Mouse (Mus musculus) ES-E14 (cell line): ENCODE measurements around the gene Slc6a5. TPM values are rescaled to one million over a fixed set of nuclear protein-coding genes. Genes with fewer than 3 reads are reported as not detected.

ENCODE experiments used
- DNase-seq: peaks from one replicate; pipeline ENCODE4 v3.0.0-alpha.2; 2013; ENCODE audit warnings: low read depth, low spot score
- H3K27ac ChIP-seq: 2 replicates; pipeline ENCODE4 v1.5.1; 2012; ENCODE audit warnings: low read depth, mild to moderate bottlenecking, low read length, moderate library complexity, mixed read lengths; ENCODE audit not compliant: poor library complexity, insufficient read depth, severe bottlenecking
- H3K36me3 ChIP-seq: 2 replicates; pipeline ENCODE4 v1.6.1; 2012; ENCODE audit warnings: mild to moderate bottlenecking, low read length, moderate library complexity, mixed read lengths; ENCODE audit not compliant: control insufficient read depth, poor library complexity, insufficient read depth, severe bottlenecking
- H3K4me1 ChIP-seq, 2 experiments: fragments of 150-350 bp in 1 of 2; sonication (generic) in 1 of 2; 2 replicates each; pipeline ENCODE4 v1.6.1; 2012; ENCODE audit warnings: low read length in 2 of 2, mild to moderate bottlenecking in 1 of 2, mixed read lengths in 1 of 2; ENCODE audit not compliant: control insufficient read depth in 2 of 2, insufficient read depth in 2 of 2, poor library complexity in 1 of 2
- H3K4me3 ChIP-seq, 2 experiments: fragments of 150-350 bp in 1 of 2; sonication (generic) in 1 of 2; 2 replicates each; pipeline ENCODE4 v1.5.1; 2012; ENCODE audit warnings: low read length in 2 of 2, low read depth in 1 of 2, mild to moderate bottlenecking in 1 of 2, mixed read lengths in 1 of 2; ENCODE audit not compliant: insufficient read depth in 1 of 2, poor library complexity in 1 of 2, severe bottlenecking in 1 of 2
- H3K9ac ChIP-seq: 2 replicates; pipeline ENCODE4 v1.6.1; 2012; ENCODE audit warnings: low read depth, mild to moderate bottlenecking, low read length, mixed read lengths; ENCODE audit not compliant: poor library complexity, insufficient read depth, severe bottlenecking
- H3K9me3 ChIP-seq: fragments of 150-350 bp; sonication (generic); 2 replicates; pipeline ENCODE4 v1.6.1; 2012; ENCODE audit warnings: low read depth, mild to moderate bottlenecking, low read length; ENCODE audit not compliant: control insufficient read depth, insufficient read depth
- CHD2 ChIP-seq: IDR thresholded peaks from 2 replicates; pipeline ENCODE4 v1.6.1; 2014; ENCODE audit warnings: mild to moderate bottlenecking, low read depth, low read length, inconsistent platforms
- HCFC1 ChIP-seq: IDR thresholded peaks from 2 replicates; pipeline ENCODE4 v1.6.1; 2012; ENCODE audit warnings: low read length, inconsistent platforms, borderline replicate concordance; ENCODE audit not compliant: insufficient read depth
- MAFK ChIP-seq: IDR thresholded peaks from 2 replicates; pipeline ENCODE4 v1.6.1; 2014; ENCODE audit warnings: mild to moderate bottlenecking, low read depth, low read length, inconsistent platforms; ENCODE audit not compliant: insufficient read depth
- ZC3H11A ChIP-seq: IDR thresholded peaks from 2 replicates; pipeline ENCODE4 v1.6.1; 2012; ENCODE audit warnings: low read depth, mild to moderate bottlenecking, inconsistent platforms, low read length, borderline replicate concordance
- ZNF384 ChIP-seq: IDR thresholded peaks from 2 replicates; pipeline ENCODE4 v1.6.1; 2012; ENCODE audit warnings: low read depth, low read length, inconsistent platforms
- in situ Hi-C, 2 experiments: fragments of 600-800 bp; cut with MboI; formaldehyde crosslinking; loops; one replicate each; pipeline ENCODE4 v1.15.1; 2025; ENCODE audit warnings: low sequenced_read_pairs in 2 of 2, inconsistent platforms in 1 of 2; ENCODE audit not compliant: unreplicated experiment in 2 of 2
- total RNA-seq: library from RNA; depleted of rRNA; stranded (reverse); fragments of 300-350 nt; gene quantifications from 2 replicates; pipeline ENCODE4 v1.2.3, GENCODE M21; 2012

Slc6a5 gene
- total RNA-seq, 1 experiment: 0.36 TPM

DNA sequence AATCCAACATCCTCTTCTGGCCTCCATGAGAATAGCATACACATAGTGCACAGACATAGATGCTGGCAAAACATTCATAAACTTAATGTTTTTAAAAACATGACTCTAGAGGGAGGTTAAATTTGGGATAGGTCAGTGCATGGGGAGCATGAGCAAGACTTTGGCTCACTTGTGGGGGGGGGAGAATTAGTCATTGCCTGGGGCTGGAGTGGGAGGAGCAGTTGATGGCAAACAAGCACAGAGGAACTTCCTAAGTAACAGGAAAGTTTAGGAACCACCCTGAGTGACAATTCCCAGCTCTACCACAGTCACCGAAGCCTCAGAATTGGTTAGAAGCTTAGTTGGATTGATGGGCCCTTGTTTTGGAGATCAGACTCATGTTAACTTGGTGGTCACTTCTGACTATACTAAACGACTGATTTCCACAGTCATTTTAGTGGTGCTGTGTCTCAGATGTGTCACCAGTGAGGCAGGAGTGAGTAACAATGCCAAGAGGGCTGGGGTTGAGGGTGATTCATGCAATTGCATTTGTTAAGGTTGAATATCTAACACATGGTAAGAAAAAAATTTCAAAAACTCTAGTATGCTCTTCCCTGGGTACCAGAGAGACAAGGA lies 22.1 kb upstream of the Slc6a5 start:
- no peak for TF ChIP-seq ZNF384
- TF ChIP-seq CHD2: no peak
- no peak for TF ChIP-seq HCFC1
- TF ChIP-seq MAFK: no peak
- no peak for TF ChIP-seq ZC3H11A
- Histone ChIP-seq H3K9ac (no peak overlapping the region), H3K9me3 (no peaks in the 10 kb centered on the region), H3K4me1 (no peaks in the 10 kb centered on the region), H3K27ac (no peak overlapping the region), H3K4me3 (no peak overlapping the region), H3K36me3 (no peaks in the 10 kb centered on the region)
- DNase-seq: no peak
- in situ Hi-C loops: no loop called here

DNA sequence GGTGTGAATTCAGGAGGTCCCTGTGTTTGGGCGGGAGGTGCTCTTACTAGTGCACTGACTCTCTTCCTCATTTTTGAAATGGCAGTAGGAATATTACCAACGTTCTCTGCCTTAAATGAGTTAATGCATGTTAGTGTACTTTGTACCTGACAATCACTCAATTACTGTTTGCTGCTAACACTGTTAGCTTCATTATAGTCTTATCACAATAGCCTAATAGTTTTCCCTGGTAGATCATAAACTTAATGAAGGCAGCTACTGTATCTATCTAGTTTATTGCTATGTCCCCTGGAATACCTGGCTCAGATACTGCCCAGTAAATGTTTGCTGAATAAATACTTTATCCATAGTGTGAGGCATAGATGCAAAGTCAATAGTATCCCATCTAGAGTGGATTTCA lies 15.2 kb upstream of the Slc6a5 start:
- Histone ChIP-seq H3K4me1 (no peaks in the 10 kb centered on the region), H3K9ac (no peak overlapping the region), H3K36me3 (no peaks in the 10 kb centered on the region), H3K27ac (no peak overlapping the region), H3K9me3 (no peaks in the 10 kb centered on the region), H3K4me3 (no peak overlapping the region)
- no peak for DNase-seq
- TF ChIP-seq HCFC1: no peak
- TF ChIP-seq MAFK: no peak
- no peak for TF ChIP-seq ZC3H11A
- no peak for TF ChIP-seq ZNF384
- no peak for TF ChIP-seq CHD2
- in situ Hi-C loops: no loop called here

DNA sequence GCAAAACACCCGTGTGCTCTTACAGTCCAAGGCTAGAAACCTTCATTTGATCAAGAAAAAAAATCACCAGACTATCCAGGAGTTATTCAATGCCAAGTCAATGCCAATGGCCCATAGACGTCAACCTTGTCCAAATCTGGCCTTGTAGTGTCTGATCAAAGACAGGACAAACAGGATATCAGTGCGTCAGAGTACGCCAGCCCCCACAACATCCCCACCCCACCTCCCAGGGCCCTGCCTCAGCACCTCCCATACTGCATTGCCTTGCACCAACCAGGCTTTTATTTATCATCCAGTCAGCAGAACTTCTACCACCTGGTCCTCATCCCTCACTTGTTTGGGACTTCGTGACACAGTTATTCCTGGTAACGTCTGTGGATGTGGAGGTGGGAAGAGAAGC lies 14.7 kb upstream of the Slc6a5 start:
- no peaks in the 10 kb centered on the region for H3K36me3 ChIP-seq
- TF ChIP-seq CHD2: no peak
- TF ChIP-seq ZNF384: no peak
- TF ChIP-seq MAFK: no peak
- TF ChIP-seq HCFC1: no peak
- TF ChIP-seq ZC3H11A: no peak
- no peak overlapping the region for H3K27ac ChIP-seq
- DNase-seq: no peak
- H3K9me3 ChIP-seq: no peaks in the 10 kb centered on the region
- no peak overlapping the region for H3K9ac ChIP-seq
- in situ Hi-C loops: no loop called here
- H3K4me1 ChIP-seq: no peaks in the 10 kb centered on the region
- no peak overlapping the region for H3K4me3 ChIP-seq

DNA sequence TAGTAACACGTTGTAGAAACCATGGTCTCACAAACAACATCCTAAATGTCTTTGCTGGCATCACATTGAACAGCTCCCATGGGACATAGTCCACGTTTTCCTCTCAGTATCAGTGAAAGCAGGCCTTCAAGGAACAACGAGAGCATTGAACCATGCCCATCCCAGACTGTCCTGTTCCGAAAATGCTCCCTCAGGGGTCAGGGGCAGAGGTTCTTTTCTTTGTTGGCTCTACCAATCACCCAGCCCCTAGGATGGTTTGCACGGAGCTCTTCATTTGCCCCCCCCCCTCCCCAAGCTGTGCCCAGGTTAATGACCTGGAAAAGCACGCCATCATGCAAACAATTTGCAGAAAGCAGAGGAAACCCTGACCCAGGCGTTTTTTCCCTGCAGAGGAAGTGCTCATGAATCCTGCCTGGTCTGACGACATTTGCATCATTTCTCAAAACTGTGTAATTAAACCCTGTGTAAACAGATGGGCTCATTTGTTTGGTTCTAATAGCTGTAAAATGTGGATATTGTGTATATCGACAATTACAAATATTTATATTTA lies 7.9 kb upstream of the Slc6a5 start:
- H3K4me3 ChIP-seq: no peak overlapping the region
- H3K4me1 ChIP-seq: no peaks in the 10 kb centered on the region
- in situ Hi-C loops: loop anchor here in 1 of 2 experiments (25.0 kb wide), 1 partner anchor 265 kb away; the partner anchor contains the start of gene Dbx1
- H3K9me3 ChIP-seq: no peaks in the 10 kb centered on the region
- no peaks in the 10 kb centered on the region for H3K36me3 ChIP-seq
- DNase-seq: no peak
- no peak overlapping the region for H3K9ac ChIP-seq
- TF ChIP-seq ZNF384: no peak
- TF ChIP-seq MAFK: no peak
- no peak for TF ChIP-seq ZC3H11A
- no peak for TF ChIP-seq HCFC1
- no peak for TF ChIP-seq CHD2
- H3K27ac ChIP-seq: no peak overlapping the region
